Mouse (Mus musculus) MEL (cell line): ENCODE data around the gene Snrpf. TPM values are rescaled to one million over a fixed set of nuclear protein-coding genes. Genes with fewer than 3 reads are reported as not detected.

Source experiments
- DNase-seq: peaks from one replicate; pipeline ENCODE4 v3.0.0; 2011; ENCODE audit warnings: low read depth, low spot score
- H3K27ac ChIP-seq: 2 replicates; pipeline ENCODE4 v1.5.1; 2012; ENCODE audit warnings: low read depth, mild to moderate bottlenecking, control low read depth, low read length, moderate library complexity; ENCODE audit not compliant: control insufficient read depth
- H3K27me3 ChIP-seq, 2 experiments: fragments of 150-350 bp in 1 of 2; sonication (generic) in 1 of 2; 2 replicates each; pipeline ENCODE4 v1.6.1; 2012; ENCODE audit warnings: low read length in 2 of 2, mild to moderate bottlenecking in 2 of 2, improper control_type of control experiment in 1 of 2, moderate library complexity in 1 of 2; ENCODE audit not compliant: insufficient read depth in 2 of 2, control insufficient read depth in 1 of 2
- H3K36me3 ChIP-seq, 2 experiments: 2 replicates each; pipeline ENCODE4 v1.6.1; 2012 to 2014; ENCODE audit warnings: low read length in 2 of 2, improper control_type of control experiment in 1 of 2, inconsistent platforms in 1 of 2, mild to moderate bottlenecking in 1 of 2; ENCODE audit not compliant: insufficient read depth in 2 of 2, control insufficient read depth in 1 of 2
- H3K4me1 ChIP-seq, 2 experiments: fragments of 150-350 bp in 1 of 2; sonication (generic) in 1 of 2; 2 replicates each; pipeline ENCODE4 v1.6.1; 2012; ENCODE audit warnings: low read length in 2 of 2, improper control_type of control experiment in 1 of 2, mild to moderate bottlenecking in 1 of 2; ENCODE audit not compliant: insufficient read depth in 2 of 2, control insufficient read depth in 1 of 2
- H3K4me3 ChIP-seq, 2 experiments: fragments of 150-350 bp in 1 of 2; sonication (generic) in 1 of 2; 2 replicates each; pipeline ENCODE4 v1.5.1; 2012; ENCODE audit warnings: low read depth in 2 of 2, low read length in 2 of 2, mild to moderate bottlenecking in 2 of 2, moderate library complexity in 2 of 2, control low read depth in 1 of 2, improper control_type of control experiment in 1 of 2; ENCODE audit not compliant: control insufficient read depth in 1 of 2, insufficient read depth in 1 of 2
- H3K79me2 ChIP-seq: 2 replicates; pipeline ENCODE4 v1.6.1; 2012; ENCODE audit warnings: mild to moderate bottlenecking, low read length, moderate library complexity; ENCODE audit not compliant: control insufficient read depth, poor library complexity, insufficient read depth
- H3K9ac ChIP-seq: 2 replicates; pipeline ENCODE4 v1.6.1; 2012; ENCODE audit warnings: low read depth, mild to moderate bottlenecking, control low read depth, low read length, moderate library complexity; ENCODE audit not compliant: control insufficient read depth, poor library complexity, severe bottlenecking
- H3K9me3 ChIP-seq: fragments of 150-350 bp; sonication (generic); replicated peaks from 2 replicates; pipeline ENCODE4 v1.6.1; 2012; ENCODE audit warnings: mild to moderate bottlenecking, low read length, improper control_type of control experiment, moderate library complexity; ENCODE audit not compliant: insufficient read depth
- CHD1 ChIP-seq: IDR thresholded peaks from 2 replicates; pipeline ENCODE4 v1.6.1; 2012; ENCODE audit warnings: low read depth, mild to moderate bottlenecking, inconsistent platforms, low read length, improper control_type of control experiment
- CTCF ChIP-seq, 3 experiments: IDR thresholded peaks in 2 of 3; conservative IDR thresholded peaks in 1 of 3; 2 replicates each; pipeline ENCODE4 v1.5.1; 2011 to 2012; ENCODE audit warnings: low read length in 3 of 3, low read depth in 2 of 3, mild to moderate bottlenecking in 2 of 3, improper control_type of control experiment in 1 of 3, inconsistent platforms in 1 of 3, mixed read lengths in 1 of 3, moderate library complexity in 1 of 3; ENCODE audit not compliant: control insufficient read depth in 1 of 3, insufficient read depth in 1 of 3, poor library complexity in 1 of 3, severe bottlenecking in 1 of 3
- EP300 ChIP-seq, 2 experiments: IDR thresholded peaks; 2 replicates each; pipeline ENCODE4 v1.6.1; 2011; ENCODE audit warnings: improper control_type of control experiment in 2 of 2, low read length in 2 of 2, low read depth in 1 of 2, mild to moderate bottlenecking in 1 of 2
- GABPA ChIP-seq: IDR thresholded peaks from 2 replicates; pipeline ENCODE4 v1.6.1; 2012; ENCODE audit warnings: low read depth, mild to moderate bottlenecking, inconsistent platforms, low read length, improper control_type of control experiment, moderate library complexity
- HCFC1 ChIP-seq: IDR thresholded peaks from 2 replicates; pipeline ENCODE4 v1.6.1; 2012; ENCODE audit warnings: low read depth, mild to moderate bottlenecking, inconsistent platforms, low read length, improper control_type of control experiment, moderate library complexity
- JUND ChIP-seq: IDR thresholded peaks from 2 replicates; pipeline ENCODE4 v1.6.1; 2011; ENCODE audit warnings: low read depth, mild to moderate bottlenecking, improper control_type of control experiment, low read length
- MAFK ChIP-seq: IDR thresholded peaks from 2 replicates; pipeline ENCODE4 v1.6.1; 2011; ENCODE audit warnings: low read depth, mild to moderate bottlenecking, low read length, improper control_type of control experiment, borderline replicate concordance
- MAX ChIP-seq: IDR thresholded peaks from 2 replicates; pipeline ENCODE4 v1.6.1; 2011; ENCODE audit warnings: low read length, improper control_type of control experiment
- MAZ ChIP-seq: IDR thresholded peaks from 2 replicates; pipeline ENCODE4 v1.6.1; 2012; ENCODE audit warnings: low read depth, mild to moderate bottlenecking, inconsistent platforms, low read length, improper control_type of control experiment
- MXI1 ChIP-seq: IDR thresholded peaks from 2 replicates; pipeline ENCODE4 v1.6.1; 2011; ENCODE audit warnings: mild to moderate bottlenecking, low read depth, low read length, improper control_type of control experiment
- MYB ChIP-seq: IDR thresholded peaks from 2 replicates; pipeline ENCODE4 v1.6.1; 2011; ENCODE audit warnings: mild to moderate bottlenecking, low read depth, low read length, improper control_type of control experiment
- MYC ChIP-seq: IDR thresholded peaks from 2 replicates; pipeline ENCODE4 v1.6.1; 2011; ENCODE audit warnings: low read depth, mild to moderate bottlenecking, low read length, improper control_type of control experiment, moderate library complexity
- NELFE ChIP-seq: IDR thresholded peaks from 2 replicates; pipeline ENCODE4 v1.6.1; 2011; ENCODE audit warnings: low read depth, low read length, improper control_type of control experiment
- NRF1 ChIP-seq: IDR thresholded peaks from 2 replicates; pipeline ENCODE4 v1.6.1; 2014; ENCODE audit warnings: low read depth, mild to moderate bottlenecking, inconsistent platforms, low read length, improper control_type of control experiment, moderate library complexity; ENCODE audit not compliant: poor library complexity, insufficient read depth, severe bottlenecking
- POLR2A ChIP-seq, 2 experiments: IDR thresholded peaks; 2 replicates each; pipeline ENCODE4 v1.6.1; 2011 to 2012; ENCODE audit warnings: low read length in 2 of 2, mild to moderate bottlenecking in 2 of 2, control low read depth in 1 of 2, improper control_type of control experiment in 1 of 2, low read depth in 1 of 2, moderate library complexity in 1 of 2; ENCODE audit not compliant: control insufficient read depth in 1 of 2, insufficient read depth in 1 of 2, poor library complexity in 1 of 2
- POLR2AphosphoS2 ChIP-seq: IDR thresholded peaks from 2 replicates; pipeline ENCODE4 v1.6.1; 2011; ENCODE audit warnings: low read length, improper control_type of control experiment
- POLR2AphosphoS5 ChIP-seq: IDR thresholded peaks from 2 replicates; pipeline ENCODE4 v1.6.1; 2012; ENCODE audit warnings: low read depth, borderline replicate concordance, mild to moderate bottlenecking, inconsistent platforms, low read length, moderate library complexity, mixed read lengths
- RAD21 ChIP-seq: IDR thresholded peaks from 2 replicates; pipeline ENCODE4 v1.6.1; 2011; ENCODE audit warnings: mild to moderate bottlenecking, low read depth, low read length, improper control_type of control experiment
- SIN3A ChIP-seq: IDR thresholded peaks from 2 replicates; pipeline ENCODE4 v1.6.1; 2012; ENCODE audit warnings: low read length, improper control_type of control experiment, inconsistent platforms
- SMC3 ChIP-seq: IDR thresholded peaks from 2 replicates; pipeline ENCODE4 v1.6.1; 2011; ENCODE audit warnings: low read depth, low read length, improper control_type of control experiment
- TBP ChIP-seq: IDR thresholded peaks from 2 replicates; pipeline ENCODE4 v1.8.0; 2011; ENCODE audit warnings: low read depth, low read length, improper control_type of control experiment
- USF2 ChIP-seq, 2 experiments: IDR thresholded peaks; 2 replicates each; pipeline ENCODE4 v1.6.1; 2011 to 2012; ENCODE audit warnings: improper control_type of control experiment in 2 of 2, low read length in 2 of 2, borderline replicate concordance in 1 of 2, inconsistent platforms in 1 of 2, low read depth in 1 of 2, mild to moderate bottlenecking in 1 of 2; ENCODE audit not compliant: insufficient read depth in 1 of 2
- polyA plus RNA-seq, 2 experiments: library from polyadenylated mRNA; stranded (reverse) in 1 of 2; unstranded in 1 of 2; fragments of >175 nt in 1 of 2; fragments of >200 nt in 1 of 2; gene quantifications; 2 replicates each; pipeline versions ENCODE4 v1.2.1 to v1.2.4; 2012; ENCODE audit warnings: low replicate concordance in 2 of 2, low read depth in 1 of 2; ENCODE audit not compliant: insufficient read length in 2 of 2, insufficient read depth in 1 of 2, missing spikeins in 1 of 2
- total RNA-seq: library from RNA; depleted of rRNA; stranded (reverse); fragments of 300-350 nt; gene quantifications from 2 replicates; pipeline ENCODE4 v1.2.3, GENCODE M21; 2012

Snrpf gene
- total and polyA plus RNA-seq, 3 experiments, result 91.5 to 150 TPM; not detected in 1

DNA sequence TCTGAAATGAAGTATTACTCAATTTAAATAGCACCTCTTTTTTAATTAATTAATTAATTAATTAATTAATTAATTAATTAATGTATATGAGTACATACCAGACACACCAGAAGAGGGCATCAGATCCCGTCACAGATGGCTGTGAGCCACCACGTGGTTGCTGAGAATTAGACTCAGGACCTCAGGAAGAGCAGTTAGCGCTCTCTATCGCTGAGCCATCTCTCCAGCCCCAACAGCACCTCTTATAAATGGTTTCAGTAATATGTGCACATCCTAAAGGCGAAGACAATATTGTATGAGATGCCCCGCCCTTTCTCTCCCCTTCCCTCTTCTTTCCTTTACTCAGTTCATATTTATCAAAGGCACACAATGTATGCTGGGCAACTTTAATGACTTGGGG is 20.8 kb downstream of the Snrpf start:
- H3K4me1 ChIP-seq, result peaks cover 0 to 4% of the 10 kb centered on the region in 2 experiments; a peak in 1 of 4 replicates
- no peaks in the 10 kb centered on the region; a peak in 1 of 4 replicates for H3K36me3 ChIP-seq
- H3K27me3 ChIP-seq, result peaks cover 0 to 1% of the 10 kb centered on the region in 2 experiments; a peak in 3 of 4 replicates
- no peak overlapping the region for H3K27ac ChIP-seq
- TF ChIP-seq MAFK, result no peak
- TF ChIP-seq POLR2AphosphoS5, result no peak
- TF ChIP-seq, all 39 proteins: peak for 0
- Histone ChIP-seq H3K9ac (no peak overlapping the region), H3K79me2 (no peaks in the 10 kb centered on the region), H3K4me3 (no peak overlapping the region), H3K9me3 (no peaks in the 10 kb centered on the region)
- no peak for DNase-seq

DNA sequence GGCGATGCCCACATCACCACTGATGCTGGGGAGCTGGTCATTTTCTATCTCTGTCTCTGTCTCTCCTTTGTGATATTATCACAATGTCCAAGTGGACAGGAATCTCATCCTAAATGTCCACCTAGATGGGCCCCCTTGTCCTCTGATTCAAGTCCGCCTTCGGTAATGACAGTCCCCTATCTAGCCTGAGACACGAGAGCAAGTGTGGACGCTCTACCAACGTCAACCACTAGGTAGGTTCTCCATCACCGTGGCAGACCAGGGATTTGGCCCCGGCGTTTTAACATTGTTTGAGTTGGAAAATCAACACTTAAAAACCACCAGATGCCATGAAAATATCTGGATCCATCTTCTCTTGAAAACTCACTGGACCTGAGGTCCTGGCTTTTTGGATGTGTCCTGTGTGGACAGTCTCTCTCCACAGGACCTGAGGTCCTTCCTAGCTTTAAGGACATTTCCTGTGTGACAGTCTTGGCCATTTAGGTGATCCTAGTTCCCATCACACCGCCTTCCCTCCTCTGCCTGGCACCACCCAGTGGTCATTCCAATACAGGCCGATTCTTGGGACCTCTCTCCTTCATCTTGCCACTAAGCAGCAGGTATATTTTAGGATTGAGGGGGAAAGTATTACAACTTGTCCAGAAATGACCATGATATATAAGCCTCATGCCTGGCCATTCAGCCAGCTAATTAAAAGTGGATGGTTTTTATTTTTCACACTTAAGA is 21.5 kb downstream of the Snrpf start:
- H3K27me3 ChIP-seq, result peaks cover 0 to 1% of the 10 kb centered on the region in 2 experiments; a peak in 3 of 4 replicates
- no peaks in the 10 kb centered on the region for H3K4me1 ChIP-seq
- DNase-seq, result no peak
- no peaks in the 10 kb centered on the region for H3K9me3 ChIP-seq
- no peak overlapping the region for H3K27ac ChIP-seq
- TF ChIP-seq SMC3, result 0 out of 2 replicates have a peak, but pooled peaks have one; percentile 7
- TF ChIP-seq CTCF (IDR thresholded peaks at IDR 0.05 in 2 of 3, conservative IDR thresholded peaks at IDR 0.05 in 1 of 3; ENCODE audit: control insufficient read depth in 1 of 3, insufficient read depth in 1 of 3, low read depth in 2 of 3, low read length in 3 of 3, poor library complexity in 1 of 3, severe bottlenecking in 1 of 3), result no peak; a peak in 1 of 6 replicates
- no peak for TF ChIP-seq MAFK
- no peak for TF ChIP-seq RAD21
- no peak overlapping the region for H3K4me3 ChIP-seq
- H3K36me3 ChIP-seq, result no peaks in the 10 kb centered on the region
- H3K9ac ChIP-seq, result no peak overlapping the region
- H3K79me2 ChIP-seq, result no peaks in the 10 kb centered on the region

DNA sequence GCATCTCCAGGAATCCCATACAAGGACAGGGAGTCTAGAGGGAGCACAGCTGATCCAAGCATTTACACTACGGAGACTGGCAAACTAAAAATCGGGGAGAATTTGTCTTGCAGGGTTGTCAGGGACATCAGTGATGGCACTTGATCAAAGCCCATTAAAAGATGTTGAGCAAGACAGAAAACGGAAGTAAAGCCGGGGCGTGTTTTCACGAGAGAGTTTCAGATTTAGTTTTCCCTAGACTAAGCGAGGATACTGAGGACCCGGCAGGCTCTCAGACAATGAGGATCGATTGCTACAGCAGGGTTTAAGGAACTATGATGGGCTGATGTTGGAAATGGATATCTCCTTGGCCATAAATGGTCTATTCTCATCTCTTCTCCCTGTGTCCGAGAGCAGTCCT is 22.4 kb downstream of the Snrpf start:
- Histone ChIP-seq H3K27ac (no peak overlapping the region), H3K4me3 (no peak overlapping the region), H3K27me3 (peaks cover 0 to 1% of the 10 kb centered on the region in 2 experiments), H3K79me2 (no peaks in the 10 kb centered on the region), H3K9me3 (no peaks in the 10 kb centered on the region), H3K36me3 (no peaks in the 10 kb centered on the region), H3K4me1 (no peaks in the 10 kb centered on the region), H3K9ac (no peak overlapping the region)
- TF ChIP-seq EP300 (IDR thresholded peaks at IDR 0.05; ENCODE audit: low read depth in 1 of 2, low read length in 2 of 2), result no peak
- TF ChIP-seq GABPA, result no peak
- TF ChIP-seq HCFC1, result no peak
- TF ChIP-seq POLR2A (IDR thresholded peaks at IDR 0.05; ENCODE audit: control insufficient read depth in 1 of 2, insufficient read depth in 1 of 2, low read depth in 1 of 2, low read length in 2 of 2, poor library complexity in 1 of 2), result no peak
- no peak for TF ChIP-seq SIN3A
- TF ChIP-seq POLR2AphosphoS2, result no peak
- TF ChIP-seq NRF1, result no peak
- TF ChIP-seq MAX, result no peak
- no peak for TF ChIP-seq MAZ
- no peak for TF ChIP-seq NELFE
- no peak for TF ChIP-seq CHD1
- TF ChIP-seq JUND, result no peak
- no peak for TF ChIP-seq POLR2AphosphoS5
- TF ChIP-seq MAFK, result no peak
- no peak for TF ChIP-seq TBP
- no peak for TF ChIP-seq MYB
- TF ChIP-seq MYC, result no peak
- no peak for TF ChIP-seq MXI1
- no peak for TF ChIP-seq USF2 (IDR thresholded peaks at IDR 0.05; ENCODE audit: borderline replicate concordance in 1 of 2, insufficient read depth in 1 of 2, low read depth in 1 of 2, low read length in 2 of 2)
- DNase-seq, result no peak
